Mouse (Mus musculus) mouse trophoblast stem cell (cell line): ENCODE measurements around the gene Rnf225.

ENCODE experiments used
- in situ Hi-C, 2 experiments: fragments of 300-500 bp; cut with MseI, MboI; formaldehyde crosslinking; loops; 2 replicates in 1 of 2; 3 replicates in 1 of 2; pipeline ENCODE4 v1.15.1; 2025

Rnf225 gene

DNA sequence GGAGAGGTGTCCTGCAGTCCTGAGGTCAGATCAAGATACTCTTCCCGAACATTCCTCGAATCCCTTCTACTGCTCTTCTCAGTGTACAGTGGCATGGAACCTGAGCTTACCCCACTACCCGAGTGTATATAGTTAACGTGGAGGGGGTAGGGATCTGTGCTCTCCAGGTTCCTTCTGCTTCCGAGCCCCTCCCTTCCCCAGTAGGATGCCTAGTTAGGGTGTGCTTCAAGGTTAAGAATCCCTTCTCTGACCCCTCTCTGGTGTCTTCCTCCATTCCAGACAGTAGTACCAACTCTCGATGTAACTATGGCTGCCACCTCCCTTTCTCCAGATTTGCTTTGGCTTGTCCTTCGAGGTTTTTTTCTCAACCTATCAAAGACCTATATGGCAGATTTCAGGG is 53.1 kb downstream of the Rnf225 start:
- in situ Hi-C loops, result no loop called here
